In the genomic region with DNA sequence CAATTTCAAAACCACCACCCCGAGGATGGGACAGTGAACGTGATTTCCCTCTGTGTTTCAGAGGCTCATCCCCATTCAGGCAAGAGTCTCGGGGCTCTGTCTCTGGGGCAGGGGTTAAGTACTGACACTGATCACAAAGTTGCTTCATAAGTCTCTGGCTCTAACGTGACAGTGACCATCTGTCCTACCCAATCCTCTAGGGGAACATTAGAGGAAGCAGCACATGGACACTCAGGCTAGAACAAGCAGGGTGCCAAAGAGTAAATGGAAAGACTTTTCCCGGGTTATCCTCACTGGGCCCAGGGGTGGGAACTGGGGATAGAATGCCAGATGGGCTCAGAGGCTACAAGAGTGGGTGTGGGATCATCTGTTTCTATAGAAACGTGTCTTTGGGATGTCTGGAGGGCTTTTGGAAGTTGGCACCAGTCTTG, we compare ENCODE assay signal across 10 mouse cellular contexts.
A peak's percentile ranks its signal among the peaks of the same experiment; 100 is the strongest.
DNase-seq lines count a peak whose midpoint lies in the region; ATAC-seq and TF ChIP-seq lines count a peak whose summit lies in the region.
"Had no signal": no experiment of that assay in that cellular context is flagged by ENCODE, and none has a peak within 500 bp of the region (broad histone marks: within the 10 kb centered on the region; RNA-seq: fewer than 3 reads in every experiment).

No protein-coding gene starts in this region.

- H3K4me1 ChIP-seq in liver, postnatal 0 days (ENCODE audit: insufficient read depth) = peaks cover 5% of the 10 kb centered on the region; the same call in 1 of the 2 replicates
- H3K4me1 ChIP-seq in liver, embryonic 11.5 days (replicated peaks; ENCODE audit: control insufficient read depth, insufficient read depth, low read length) = no peaks in the 10 kb centered on the region
- H3K4me1 ChIP-seq in hindbrain, embryonic 16.5 days (ENCODE audit: control insufficient read depth, insufficient read depth, low read depth, low read length) = peaks cover 2% of the 10 kb centered on the region
- H3K4me1 ChIP-seq in cerebellum, adult 2 months (ENCODE audit: control insufficient read depth, insufficient read depth, low read length) = no peaks in the 10 kb centered on the region

- ATAC-seq in liver, postnatal 0 days = peak; percentile 29; the same call in 1 of the 2 replicates
- ATAC-seq in liver, embryonic 11.5 days (replicated peaks; ENCODE audit: low FRiP score) = no peak
- ATAC-seq in hindbrain, embryonic 16.5 days = peak; percentile 77
- ATAC-seq in megakaryocyte progenitor cell, adult 5-6 weeks (replicated peaks; ENCODE audit: poor library complexity) = peak; percentile 87
- ATAC-seq: Patski had no signal

- H3K4me3 ChIP-seq in liver, postnatal 0 days (ENCODE audit: low read depth, low read length) = no peak overlapping the region
- H3K4me3 ChIP-seq in liver, embryonic 11.5 days (ENCODE audit: low read depth, low read length) = no peak overlapping the region
- H3K4me3 ChIP-seq in hindbrain, embryonic 16.5 days (ENCODE audit: low read length) = no peak overlapping the region
- no peak overlapping the region for H3K4me3 ChIP-seq in cerebellum, adult 2 months (replicated peaks; ENCODE audit: insufficient read depth, low read depth, low read length)
- H3K4me3 ChIP-seq: liver, embryonic 13.5 days had no signal

- H3K27ac ChIP-seq in liver, postnatal 0 days (ENCODE audit: low read depth) = no peak overlapping the region
- H3K27ac ChIP-seq in liver, embryonic 11.5 days (ENCODE audit: low read depth, low read length) = no peak overlapping the region
- no peak overlapping the region for H3K27ac ChIP-seq in hindbrain, embryonic 16.5 days (ENCODE audit: low read depth, low read length)
- H3K27ac ChIP-seq in cerebellum, adult 2 months (ENCODE audit: insufficient read depth, low read length) = no peak overlapping the region
- H3K27ac ChIP-seq: liver, embryonic 13.5 days had no signal

- WGBS in liver, postnatal 0 days (ENCODE audit: insufficient replicate concordance) = 47% methylated on average over 6 of the region's 6 CpGs
- 60% methylated on average over 6 of the region's 6 CpGs for WGBS in liver, embryonic 11.5 days
- WGBS in hindbrain, embryonic 16.5 days = 41% methylated on average over 6 of the region's 6 CpGs
- 20% methylated on average over 6 of the region's 6 CpGs for WGBS in cerebellum, adult 2 months

- TF ChIP-seq POLR2A in cerebellum, adult 2 months (IDR thresholded peaks at IDR 0.05; ENCODE audit: borderline replicate concordance, insufficient read depth, low read length) = no peak

- TF ChIP-seq EP300 in liver, postnatal 0 days (IDR thresholded peaks at IDR 0.05; ENCODE audit: low read depth) = no peak

- no peaks in the 10 kb centered on the region for H3K36me3 ChIP-seq in liver, postnatal 0 days (replicated peaks; ENCODE audit: insufficient read depth, low read length)
- no peaks in the 10 kb centered on the region for H3K36me3 ChIP-seq in liver, embryonic 11.5 days (ENCODE audit: control insufficient read depth, insufficient read depth, low read length)
- no peaks in the 10 kb centered on the region for H3K36me3 ChIP-seq in hindbrain, embryonic 16.5 days (ENCODE audit: control insufficient read depth, insufficient read depth, low read length)
- H3K36me3 ChIP-seq: liver, embryonic 13.5 days had no signal

- no peak overlapping the region for H3K9ac ChIP-seq in liver, postnatal 0 days (replicated peaks)
- H3K9ac ChIP-seq in liver, embryonic 11.5 days (ENCODE audit: low read depth, low read length) = no peak overlapping the region
- no peak overlapping the region for H3K9ac ChIP-seq in hindbrain, embryonic 16.5 days (ENCODE audit: low read depth, low read length)
- H3K9ac ChIP-seq: liver, embryonic 13.5 days had no signal

- DNase-seq in liver, postnatal 0 days = no peak
- no peak for DNase-seq in liver, embryonic 11.5 days (ENCODE audit: low spot score)
- peak; percentile 22 to 25 for DNase-seq in gastrocnemius, adult 8-10 months (ENCODE audit: low spot score in 2 of 2)
- DNase-seq in cerebellum, adult 2 months = no peak
- no peak for DNase-seq in spleen, postnatal 36 days (ENCODE audit: low spot score in 2 of 2)
- DNase-seq in cerebellum, adult 18-20 months = no peak
- DNase-seq: liver, embryonic 13.5 days had no signal

- TF ChIP-seq CTCF in liver, postnatal 0 days (IDR thresholded peaks at IDR 0.05; ENCODE audit: low read depth) = no peak
- TF ChIP-seq CTCF in cerebellum, adult 2 months (IDR thresholded peaks at IDR 0.05; ENCODE audit: borderline replicate concordance, insufficient read depth, low read depth, low read length) = no peak

- H3K9me3 ChIP-seq in liver, postnatal 0 days (ENCODE audit: low read length) = no peaks in the 10 kb centered on the region
- no peaks in the 10 kb centered on the region for H3K9me3 ChIP-seq in liver, embryonic 11.5 days (ENCODE audit: control insufficient read depth, low read length)
- H3K9me3 ChIP-seq in hindbrain, embryonic 16.5 days (ENCODE audit: control insufficient read depth, low read length) = no peaks in the 10 kb centered on the region
- H3K9me3 ChIP-seq: liver, embryonic 13.5 days had no signal

- H3K4me2 ChIP-seq in liver, postnatal 0 days (ENCODE audit: low read depth, low read length) = no peak overlapping the region
- H3K4me2 ChIP-seq in liver, embryonic 11.5 days = no peak overlapping the region
- H3K4me2 ChIP-seq in hindbrain, embryonic 16.5 days (ENCODE audit: low read length) = no peak overlapping the region
- H3K4me2 ChIP-seq: liver, embryonic 13.5 days had no signal

- H3K27me3 ChIP-seq in liver, postnatal 0 days (ENCODE audit: insufficient read depth, low read length) = no peaks in the 10 kb centered on the region
- H3K27me3 ChIP-seq in liver, embryonic 11.5 days (replicated peaks; ENCODE audit: control insufficient read depth, insufficient read depth, low read length) = no peaks in the 10 kb centered on the region
- H3K27me3 ChIP-seq in hindbrain, embryonic 16.5 days (replicated peaks; ENCODE audit: control insufficient read depth, insufficient read depth, low read length) = no peaks in the 10 kb centered on the region
- no peaks in the 10 kb centered on the region; the same call in 1 of the 2 replicates for H3K27me3 ChIP-seq in cerebellum, adult 2 months (ENCODE audit: control insufficient read depth, insufficient read depth, low read length)
- H3K27me3 ChIP-seq: liver, embryonic 13.5 days; Patski had no signal

Comparison
In these comparisons a context has a peak if more than half of its experiments do, and no peak if none do; other contexts are left out.
1. DNase-seq: peak in gastrocnemius, adult 8-10 months (2 of 2); none in liver, postnatal 0 days (single experiment), liver, embryonic 11.5 days (single experiment), cerebellum, adult 2 months (0 of 2), spleen, postnatal 36 days (0 of 2) and cerebellum, adult 18-20 months (0 of 2).